Mouse (Mus musculus) forebrain, embryonic 10.5 days (tissue): ENCODE measurements around the gene Repin1. TPM values are rescaled to one million over a fixed set of nuclear protein-coding genes. Genes with fewer than 3 reads are reported as not detected.

Experiments
- DNase-seq: peaks from one replicate; pipeline ENCODE4 v3.0.0-alpha.2; 2017; ENCODE audit warnings: low spot score; ENCODE audit errors: extremely low spot score
- H3K27ac ChIP-seq: fragments of 300-500 bp; sonication (generic); 2 replicates; pipeline ENCODE4 v1.5.1; 2016; ENCODE audit warnings: mild to moderate bottlenecking
- H3K27me3 ChIP-seq: fragments of 300-500 bp; sonication (generic); 2 replicates; pipeline ENCODE4 v1.6.1; 2016; ENCODE audit warnings: mild to moderate bottlenecking; ENCODE audit not compliant: poor library complexity, severe bottlenecking
- H3K36me3 ChIP-seq: fragments of 300-500 bp; sonication (generic); replicated peaks from 2 replicates; pipeline ENCODE4 v1.6.1; 2016; ENCODE audit warnings: mild to moderate bottlenecking, moderate library complexity
- H3K4me1 ChIP-seq: fragments of 300-500 bp; sonication (generic); 2 replicates; pipeline ENCODE4 v1.6.1; 2016
- H3K4me3 ChIP-seq: fragments of 300-500 bp; sonication (generic); 2 replicates; pipeline ENCODE4 v1.5.1; 2016; ENCODE audit warnings: mild to moderate bottlenecking, moderate library complexity
- H3K9me3 ChIP-seq: fragments of 300-500 bp; sonication (generic); 2 replicates; pipeline ENCODE4 v1.6.1; 2016; ENCODE audit warnings: mild to moderate bottlenecking, moderate library complexity
- WGBS: fragments of 180-500 bp; shearing (Covaris S2); methylation state at CpG from one replicate; pipeline ENCODE4 v1.1.7; 2016; 5-methylcytosine and 5-hydroxymethylcytosine counted together
- polyA plus RNA-seq: library from polyadenylated mRNA; unstranded; fragments of >200 nt; fragmentation: Nextera tagmentation; extraction: Ambion mirVana; gene quantifications from 2 replicates; pipeline ENCODE4 v1.2.1, GENCODE M21; 2016

Gene Repin1
- polyA plus RNA-seq, 1 experiment from 2014 or later: 53.1 TPM

- DNase-seq: no peak
- peaks cover 5% of the 10 kb centered on the region; the same call in 1 of the 2 replicates for H3K27me3 ChIP-seq
- peaks cover 15% of the 10 kb centered on the region for H3K4me1 ChIP-seq
- no peaks in the 10 kb centered on the region for H3K9me3 ChIP-seq
- no peak overlapping the region for H3K27ac ChIP-seq
- no peak overlapping the region for H3K4me3 ChIP-seq
- no peaks in the 10 kb centered on the region for H3K36me3 ChIP-seq
- WGBS: 53% methylated on average over 6 of the region's 6 CpGs
Observed at GRCm38 (mm10) chr6:48636515-48636914, 42.8 kb downstream of the Repin1 start.

- Histone ChIP-seq H3K4me3 (no peak overlapping the region), H3K27me3 (no peaks in the 10 kb centered on the region), H3K4me1 (peaks cover 15% of the 10 kb centered on the region), H3K27ac (no peak overlapping the region), H3K36me3 (no peaks in the 10 kb centered on the region), H3K9me3 (no peaks in the 10 kb centered on the region)
- 72% methylated on average over 6 of the region's 6 CpGs for WGBS
- DNase-seq: no peak
Observed at GRCm38 (mm10) chr6:48637811-48638500, 44.3 kb downstream of the Repin1 start.

GRCm38 (mm10) chr6:48638553-48638952 lies 44.9 kb downstream of the Repin1 start:
- WGBS: 80% methylated on average over 2 of the region's 2 CpGs
- peaks cover 15% of the 10 kb centered on the region for H3K4me1 ChIP-seq
- H3K4me3 ChIP-seq: no peak overlapping the region
- H3K27me3 ChIP-seq: no peaks in the 10 kb centered on the region
- DNase-seq: no peak
- H3K36me3 ChIP-seq: no peaks in the 10 kb centered on the region
- H3K27ac ChIP-seq: no peak overlapping the region
- H3K9me3 ChIP-seq: no peaks in the 10 kb centered on the region

GRCm38 (mm10) chr6:48641391-48641790 lies 47.7 kb downstream of the Repin1 start:
- peaks cover 11% of the 10 kb centered on the region for H3K4me1 ChIP-seq
- no peak overlapping the region for H3K4me3 ChIP-seq
- H3K9me3 ChIP-seq: no peaks in the 10 kb centered on the region
- H3K27me3 ChIP-seq: no peaks in the 10 kb centered on the region
- no peaks in the 10 kb centered on the region for H3K36me3 ChIP-seq
- no peak for DNase-seq
- H3K27ac ChIP-seq: no peak overlapping the region
- 80% methylated on average over 6 of the region's 6 CpGs for WGBS

- H3K27ac ChIP-seq: no peak overlapping the region
- no peak overlapping the region for H3K4me3 ChIP-seq
- WGBS: 23% methylated on average over 4 of the region's 4 CpGs
- no peak for DNase-seq
- H3K9me3 ChIP-seq: no peaks in the 10 kb centered on the region
- H3K4me1 ChIP-seq: no peaks in the 10 kb centered on the region
- no peaks in the 10 kb centered on the region for H3K36me3 ChIP-seq
- H3K27me3 ChIP-seq: no peaks in the 10 kb centered on the region
Observed at GRCm38 (mm10) chr6:48642764-48643292, 49.1 kb downstream of the Repin1 start.

GRCm38 (mm10) chr6:48645660-48646308 lies 52.1 kb downstream of the Repin1 start:
- no peak overlapping the region for H3K27ac ChIP-seq
- no peaks in the 10 kb centered on the region for H3K27me3 ChIP-seq
- no peaks in the 10 kb centered on the region for H3K4me1 ChIP-seq
- WGBS: 20% methylated on average over 12 of the region's 12 CpGs
- no peaks in the 10 kb centered on the region for H3K9me3 ChIP-seq
- H3K36me3 ChIP-seq: no peaks in the 10 kb centered on the region
- DNase-seq: peak; percentile 61
- H3K4me3 ChIP-seq: no peak overlapping the region

GRCm38 (mm10) chr6:48646309-48646690 lies 52.6 kb downstream of the Repin1 start:
- no peak overlapping the region for H3K27ac ChIP-seq
- no peak for DNase-seq
- H3K4me1 ChIP-seq: no peaks in the 10 kb centered on the region
- H3K27me3 ChIP-seq: no peaks in the 10 kb centered on the region
- WGBS: 83% methylated on average over 4 of the region's 4 CpGs
- H3K36me3 ChIP-seq: no peaks in the 10 kb centered on the region
- no peaks in the 10 kb centered on the region for H3K9me3 ChIP-seq
- no peak overlapping the region for H3K4me3 ChIP-seq

GRCm38 (mm10) chr6:48646995-48647394 lies 53.3 kb downstream of the Repin1 start, which contains the start of gene Gimap8:
TSS of gene Gimap8 (plus strand) at chr6:48647234.
- Histone ChIP-seq H3K4me1 (no peaks in the 10 kb centered on the region), H3K27ac (no peak within 1 kb of the TSS), H3K27me3 (no peaks in the 10 kb centered on the region), H3K36me3 (no peaks in the 10 kb centered on the region), H3K4me3 (no peak within 1 kb of the TSS), H3K9me3 (no peaks in the 10 kb centered on the region)
- DNase-seq: no peak
- WGBS: 55% methylated on average over 3 of the region's 3 CpGs

GRCm38 (mm10) chr6:48647611-48648010 lies 53.9 kb downstream of the Repin1 start:
- Histone ChIP-seq H3K4me3 (no peak overlapping the region), H3K27ac (no peak overlapping the region), H3K36me3 (no peaks in the 10 kb centered on the region), H3K4me1 (no peaks in the 10 kb centered on the region), H3K9me3 (no peaks in the 10 kb centered on the region), H3K27me3 (no peaks in the 10 kb centered on the region)
- DNase-seq: no peak
- 83% methylated on average over 2 of the region's 2 CpGs for WGBS

Other genes starting within 250 kb of the Repin1 start
- 23.7 and 24.5 TPM in 2 replicates for gene Krba1, start 198.3 kb upstream of the Repin1 start, polyA plus RNA-seq
- 12.9 and 13.1 TPM in 2 replicates for gene Zfp467, start 148.1 kb upstream of the Repin1 start, polyA plus RNA-seq
- gene Sspo, start 145.7 kb upstream of the Repin1 start, polyA plus RNA-seq: 0.15 and 0.19 TPM in 2 replicates
- 43.4 and 44.0 TPM in 2 replicates for gene Atp6v0e2, start 56.3 kb upstream of the Repin1 start, polyA plus RNA-seq
- gene Lrrc61, start 39.1 kb upstream of the Repin1 start, polyA plus RNA-seq: 15.2 and 16.5 TPM in 2 replicates
- 0.30 and 0.41 TPM in 2 replicates for gene Rarres2, start 21.1 kb upstream of the Repin1 start, polyA plus RNA-seq
- gene Gm45021, start 4.3 kb upstream of the Repin1 start, polyA plus RNA-seq: not detected in 2 replicates
- 1.2 and 2.3 TPM in 2 replicates for gene Gm44965, start 58 bp downstream of the Repin1 start, polyA plus RNA-seq
- 8.8 and 11.1 TPM in 2 replicates for gene Zfp775, start 8.2 kb downstream of the Repin1 start, polyA plus RNA-seq
- 0.46 and 0.83 TPM in 2 replicates for gene AI854703, start 32.9 kb downstream of the Repin1 start, polyA plus RNA-seq
- gene Gimap8, start 53.4 kb downstream of the Repin1 start, polyA plus RNA-seq: 0.31 and 0.33 TPM in 2 replicates
- gene Gimap9, start 82.2 kb downstream of the Repin1 start, polyA plus RNA-seq: 4.0 TPM in 2 replicates
- 5.9 and 6.8 TPM in 2 replicates for gene Gimap4, start 90.7 kb downstream of the Repin1 start, polyA plus RNA-seq
- gene Gimap6, start 114.3 kb downstream of the Repin1 start, polyA plus RNA-seq: 8.4 and 9.7 TPM in 2 replicates
- gene Gm28053, start 124.7 kb downstream of the Repin1 start, polyA plus RNA-seq: not detected in 2 replicates
- gene Gimap7, start 124.7 kb downstream of the Repin1 start, polyA plus RNA-seq: not detected in 2 replicates
- 5.9 and 6.1 TPM in 2 replicates for gene Gimap1, start 145.2 kb downstream of the Repin1 start, polyA plus RNA-seq
- gene Gimap5, start 152.3 kb downstream of the Repin1 start, polyA plus RNA-seq: 0.62 and 1.0 TPM in 2 replicates
- gene Gimap3, start 177.0 kb downstream of the Repin1 start, polyA plus RNA-seq: not detected in 2 replicates
- 7.4 and 10.3 TPM in 2 replicates for gene Tmem176a, start 247.0 kb downstream of the Repin1 start, polyA plus RNA-seq
- 19.8 and 25.4 TPM in 2 replicates for gene Tmem176b, start 247.6 kb downstream of the Repin1 start, polyA plus RNA-seq